Mouse (Mus musculus): ENCODE data around the gene Proca1.

DNA sequence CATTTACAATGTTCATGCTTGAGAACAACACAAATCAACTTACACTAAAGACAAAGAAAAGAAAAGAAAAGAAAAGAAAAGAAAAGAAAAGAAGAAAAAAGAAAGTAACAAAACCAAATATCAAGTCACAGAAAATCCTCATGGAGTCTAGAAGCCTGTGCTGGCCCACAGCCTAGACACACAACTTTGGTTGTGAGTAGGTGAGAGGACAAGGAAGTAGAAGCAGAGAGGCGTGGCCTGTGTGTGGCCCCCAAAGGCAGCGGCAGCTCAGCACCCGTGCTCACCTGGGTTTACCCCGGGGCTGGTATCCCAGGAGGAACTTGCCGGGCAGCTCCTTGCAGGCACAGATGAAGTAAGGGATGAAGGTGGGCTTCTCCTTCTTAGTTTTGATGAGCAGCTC is 18.3 kb downstream of the Proca1 start:
- TF ChIP-seq TAL1 (IDR thresholded peaks at IDR 0.05; ENCODE audit: low read length) (no peak), GATA1 (IDR thresholded peaks at IDR 0.05; ENCODE audit: low read length) (no peak)

Data from erythroblast, embryonic 14.5 days (primary cell).